Mouse (Mus musculus) embryo, embryonic 11 days (tissue): ENCODE results near the gene Pofut1.

ENCODE experiments used
- DNase-seq: peaks from one replicate; pipeline ENCODE4 v3.0.0-alpha.2; 2015

Gene Pofut1

DNA sequence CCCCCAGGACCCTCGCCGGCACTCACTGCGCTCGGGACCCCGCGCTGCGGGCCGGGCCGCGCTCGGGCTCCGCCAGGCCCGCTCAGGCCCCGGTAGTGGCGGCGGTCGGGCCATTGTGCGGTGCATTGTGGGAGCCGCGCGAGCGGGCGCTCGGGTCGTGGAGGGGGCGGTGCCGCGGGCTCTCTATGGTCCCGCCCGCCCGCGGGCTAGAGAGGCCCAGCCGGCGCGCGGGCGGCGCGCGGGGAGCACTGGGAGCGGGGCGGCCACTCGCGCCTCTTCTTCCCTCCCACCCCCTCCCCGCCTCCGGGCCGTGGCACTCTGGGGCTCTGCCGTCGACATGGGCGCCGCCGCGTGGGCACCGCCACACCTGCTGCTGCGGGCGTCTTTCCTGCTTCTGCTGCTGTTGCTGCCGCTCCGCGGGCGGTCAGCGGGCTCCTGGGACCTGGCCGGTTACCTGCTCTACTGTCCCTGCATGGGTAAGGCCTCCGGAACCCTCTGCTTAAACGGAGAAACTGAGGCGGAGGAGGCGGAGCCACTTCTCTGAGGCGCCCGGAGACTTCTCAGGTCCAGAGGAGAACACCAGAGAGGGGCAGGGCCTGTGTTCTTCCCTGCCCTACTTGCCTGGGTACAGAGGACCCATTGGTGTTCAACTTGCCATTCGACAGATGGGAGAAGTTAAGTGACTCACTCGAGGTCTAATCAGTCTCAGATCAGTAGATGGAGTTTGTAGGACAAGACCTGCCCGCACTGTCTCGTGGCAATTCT, at the start of gene Pofut1, which contains the start of gene Plagl2:
Pofut1 (plus strand) TSS at position 284 of the 765 bp plus-strand sequence.
Plagl2 (minus strand) TSS at position 177 of the 765 bp plus-strand sequence.
- DNase-seq, result peak; percentile 97

DNA sequence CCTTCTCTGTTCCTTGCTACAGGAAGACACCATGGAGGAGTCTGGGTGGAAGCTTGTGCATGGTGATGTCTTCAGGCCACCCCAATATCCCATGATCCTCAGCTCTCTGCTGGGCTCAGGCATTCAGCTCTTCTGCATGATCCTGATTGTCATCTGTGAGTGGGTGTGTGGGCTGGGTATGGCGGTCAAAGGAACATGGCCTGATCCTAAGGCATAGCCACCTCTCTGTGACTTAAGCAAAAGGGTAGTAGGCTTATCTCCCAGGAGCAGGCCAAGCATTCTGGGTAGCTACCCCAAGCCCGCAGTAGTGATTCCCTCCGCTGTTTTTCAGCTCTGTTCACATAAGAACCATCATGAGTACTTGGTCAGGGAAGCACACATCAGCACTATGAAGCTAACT, 47.1 kb upstream of the Pofut1 start:
- no peak for DNase-seq

DNA sequence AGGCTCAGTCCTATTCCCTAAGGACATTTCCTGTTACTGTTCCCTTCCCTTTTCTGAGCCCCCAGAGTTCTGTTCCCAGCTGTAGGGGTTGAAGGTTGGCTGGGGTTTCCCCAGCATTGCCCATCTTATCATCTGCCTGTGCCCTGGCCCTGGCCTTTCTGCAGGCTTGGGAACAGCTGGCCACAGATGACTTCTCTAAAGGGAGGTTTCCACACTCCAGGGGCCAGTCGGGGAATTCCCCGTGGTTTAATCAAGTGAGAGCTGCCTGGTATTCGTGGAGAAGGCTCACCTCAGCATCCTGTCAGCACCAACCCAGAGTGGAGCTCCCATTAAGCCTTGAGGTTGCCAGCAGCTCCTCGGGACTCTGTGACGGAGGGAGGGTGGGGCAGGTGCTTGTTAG, 42.8 kb upstream of the Pofut1 start:
- DNase-seq, result no peak

DNA sequence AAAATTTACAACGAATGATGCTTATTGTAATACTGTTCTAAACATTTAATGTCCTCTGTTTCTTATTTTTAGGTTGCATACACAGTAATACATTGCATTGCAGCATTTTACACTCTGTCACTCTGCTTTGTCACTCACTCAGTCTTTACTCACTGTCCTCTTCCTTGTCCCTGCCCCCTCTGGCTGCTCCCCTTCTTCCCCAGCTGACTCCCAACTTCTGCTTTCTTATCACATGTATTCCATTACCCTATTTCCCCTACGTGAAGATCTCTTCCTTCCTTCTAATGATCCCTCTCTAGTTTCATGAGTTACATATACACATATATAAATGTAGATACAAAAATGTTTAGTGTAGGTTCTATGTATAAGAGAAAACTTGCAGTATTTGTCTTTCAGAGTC, 42.2 kb upstream of the Pofut1 start:
- DNase-seq, result no peak

DNA sequence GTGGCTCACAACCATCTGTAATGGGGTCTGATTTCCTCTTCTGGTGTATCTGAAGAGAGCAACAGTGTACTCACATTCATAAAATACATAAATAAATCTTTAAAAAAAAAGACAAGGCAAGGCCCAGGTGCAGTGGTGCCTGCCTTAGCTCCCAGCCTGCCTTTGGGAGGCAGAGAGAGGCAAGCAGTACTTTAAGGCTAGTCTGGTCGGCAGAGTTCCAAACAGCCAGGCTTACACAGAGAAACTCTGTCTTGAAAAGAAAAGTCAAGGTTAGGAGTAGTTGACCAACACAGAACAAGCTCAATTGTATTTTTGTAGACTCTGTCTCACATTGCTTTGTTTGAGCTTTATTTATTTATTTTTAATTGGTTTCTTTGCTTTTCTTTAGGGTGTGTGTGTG, 38.6 kb upstream of the Pofut1 start:
- DNase-seq, result no peak

DNA sequence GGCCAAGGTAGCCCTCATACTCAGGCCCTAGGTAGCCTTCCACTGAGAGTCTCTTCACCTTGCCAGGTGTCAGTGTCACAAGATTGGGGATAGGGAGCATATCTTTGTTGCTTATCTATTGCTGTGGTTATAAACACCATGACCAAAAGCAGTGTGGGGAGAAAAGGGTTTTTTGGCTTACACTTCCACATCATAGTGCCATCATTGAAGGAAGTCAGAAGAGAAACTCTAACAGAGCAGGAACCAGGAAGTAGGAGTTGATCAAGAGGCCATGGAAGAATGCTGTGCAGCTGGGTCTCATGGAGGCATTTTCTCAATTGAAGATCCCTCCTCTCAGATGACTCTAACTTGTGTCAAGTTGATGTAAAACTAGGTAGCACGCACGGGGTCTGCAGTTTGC, 33.2 kb upstream of the Pofut1 start:
- DNase-seq, result no peak

DNA sequence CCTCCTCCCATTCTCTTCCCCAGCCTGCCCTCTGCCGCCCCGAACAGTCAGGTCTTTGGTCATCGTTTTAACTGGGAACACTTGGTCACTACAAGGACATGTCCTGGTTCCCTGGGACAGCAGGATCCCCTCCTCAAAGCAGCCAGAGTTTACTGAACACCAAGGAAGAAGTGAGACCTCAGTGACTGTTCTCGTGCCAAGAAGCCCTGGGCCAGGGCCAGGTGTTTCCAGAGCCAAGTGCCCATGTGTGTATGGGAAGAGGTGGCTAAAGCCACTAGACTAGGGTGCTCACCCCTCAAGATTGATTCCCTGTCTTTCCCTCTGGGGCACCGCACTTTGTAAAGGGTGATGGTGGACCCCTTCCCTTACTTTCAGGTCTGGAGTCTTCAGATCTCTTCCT, 32.0 kb upstream of the Pofut1 start:
- DNase-seq, result no peak

DNA sequence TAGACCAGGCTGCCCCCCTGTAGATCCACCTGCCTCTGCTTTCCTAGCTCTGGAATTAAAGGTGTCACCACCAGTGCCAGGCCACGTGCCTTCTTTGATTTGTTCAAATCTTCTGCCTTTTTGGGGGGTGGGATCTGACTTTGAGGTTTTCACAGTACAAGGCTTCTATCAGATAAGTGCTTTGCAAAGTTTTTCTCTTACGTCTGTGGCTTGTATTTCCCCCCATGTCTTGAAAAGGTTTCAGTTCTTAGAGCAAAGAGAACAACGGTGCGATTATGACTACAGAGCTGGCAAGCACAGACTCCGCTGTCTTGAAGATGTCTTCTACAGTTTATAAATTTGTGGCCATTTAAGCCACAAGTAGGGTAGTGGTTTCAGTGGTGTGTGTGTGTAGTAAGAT, 29.9 kb upstream of the Pofut1 start:
- DNase-seq, result no peak

DNA sequence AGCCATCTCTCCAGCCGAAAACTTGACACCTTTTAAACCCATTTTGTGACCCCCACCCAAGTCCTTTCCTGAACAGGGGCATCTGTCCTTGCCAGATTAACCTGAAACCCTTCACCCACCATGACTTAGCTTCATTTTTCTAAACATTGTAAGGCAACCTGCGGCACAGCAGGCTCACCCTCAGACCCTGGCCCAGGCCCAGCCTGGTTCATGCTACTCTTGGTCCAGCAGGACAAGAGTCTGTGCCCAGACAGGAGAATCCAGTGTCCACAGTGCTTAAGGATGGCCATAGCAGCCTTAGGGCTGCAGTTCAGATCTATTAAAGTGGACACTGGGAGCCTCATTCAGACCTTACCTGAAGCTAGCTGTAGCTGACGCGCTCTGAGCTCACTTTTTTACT, 28.0 kb upstream of the Pofut1 start:
- no peak for DNase-seq

DNA sequence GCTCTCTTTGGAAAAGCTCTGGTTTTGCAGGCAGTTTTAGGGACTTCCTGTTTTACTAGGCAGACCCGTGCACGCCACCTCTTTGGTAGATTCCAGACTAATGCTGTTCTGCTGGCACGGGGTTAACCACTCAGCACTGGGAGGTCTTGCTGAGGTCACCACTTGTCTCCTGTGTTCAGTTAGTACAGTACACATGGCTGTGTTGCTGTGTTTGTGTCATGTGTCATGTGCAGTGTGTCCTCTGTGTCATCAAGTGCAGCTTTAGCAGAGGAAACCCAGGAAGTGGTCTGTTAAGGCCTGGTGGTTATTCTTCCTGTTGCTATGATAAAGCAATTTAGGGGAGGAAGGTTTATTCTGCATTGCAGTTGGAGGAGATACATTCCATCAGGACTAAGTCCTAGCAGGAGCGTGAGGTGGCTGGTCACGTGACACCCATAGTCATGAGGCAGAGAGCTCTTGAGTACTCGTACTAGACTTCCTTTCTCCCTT, 26.5 kb upstream of the Pofut1 start:
- DNase-seq, result no peak

DNA sequence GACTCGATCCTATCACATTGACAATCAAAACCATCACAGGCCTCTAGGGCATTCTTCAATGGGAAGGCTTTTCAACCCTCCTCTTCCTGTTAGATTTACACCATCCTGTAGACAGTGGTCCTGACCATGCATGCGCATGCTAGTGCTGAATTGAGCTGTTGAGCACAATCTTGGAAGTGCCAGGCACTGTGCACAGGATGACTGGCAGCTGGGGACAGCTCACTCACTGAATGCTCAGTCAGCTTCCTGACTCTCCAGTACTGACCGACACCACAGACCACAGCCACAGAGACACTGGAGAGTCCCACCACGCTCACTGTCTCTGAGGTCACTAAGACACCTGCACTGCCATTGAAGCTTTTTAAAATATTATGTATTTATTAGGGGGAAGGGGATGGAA, 25.9 kb upstream of the Pofut1 start:
- DNase-seq, result no peak

DNA sequence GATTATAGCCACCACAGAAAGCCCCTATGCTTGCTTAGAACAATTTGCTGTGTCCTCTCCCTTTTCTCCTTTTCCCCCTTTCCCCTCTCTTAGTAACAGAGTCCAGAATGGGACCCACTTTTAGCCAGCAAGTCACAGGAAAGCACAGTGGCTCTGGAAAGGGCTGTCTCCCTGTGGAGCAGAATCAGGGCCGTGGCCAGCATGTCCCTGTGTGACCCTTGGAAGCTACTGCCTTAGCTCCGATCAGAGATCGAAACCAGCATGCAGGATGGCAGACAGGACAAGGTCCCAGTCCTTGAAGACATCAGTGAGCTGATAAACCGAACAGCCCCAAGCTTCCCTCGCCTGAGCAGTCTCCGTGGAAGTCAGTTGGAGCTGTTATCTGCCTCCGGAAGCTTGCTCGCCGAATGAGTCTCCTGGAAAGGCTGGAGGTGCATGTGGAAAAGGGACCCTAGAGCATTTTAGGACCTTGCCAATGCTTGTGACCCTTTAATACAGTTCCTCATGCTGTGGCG, 23.4 kb upstream of the Pofut1 start:
- no peak for DNase-seq

DNA sequence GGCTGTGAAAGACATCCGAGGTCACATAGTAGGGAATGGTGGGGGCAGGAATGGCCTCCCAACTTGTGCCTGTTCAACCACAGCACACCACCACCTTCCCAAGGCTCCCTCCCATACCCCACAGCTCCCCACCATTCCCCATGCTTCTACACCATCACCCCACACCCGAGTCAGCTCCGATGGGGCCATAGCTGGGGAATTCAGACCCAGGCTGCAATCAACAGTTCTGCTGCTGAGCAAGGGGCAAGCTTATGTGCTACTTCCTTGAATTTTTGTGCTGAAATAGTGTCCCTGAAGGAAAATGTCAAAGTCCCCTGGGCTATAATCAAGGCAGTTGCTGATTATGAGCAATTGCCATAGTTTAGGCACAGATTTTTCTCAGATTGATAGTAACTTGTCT, 22.8 kb upstream of the Pofut1 start:
- DNase-seq, result no peak

DNA sequence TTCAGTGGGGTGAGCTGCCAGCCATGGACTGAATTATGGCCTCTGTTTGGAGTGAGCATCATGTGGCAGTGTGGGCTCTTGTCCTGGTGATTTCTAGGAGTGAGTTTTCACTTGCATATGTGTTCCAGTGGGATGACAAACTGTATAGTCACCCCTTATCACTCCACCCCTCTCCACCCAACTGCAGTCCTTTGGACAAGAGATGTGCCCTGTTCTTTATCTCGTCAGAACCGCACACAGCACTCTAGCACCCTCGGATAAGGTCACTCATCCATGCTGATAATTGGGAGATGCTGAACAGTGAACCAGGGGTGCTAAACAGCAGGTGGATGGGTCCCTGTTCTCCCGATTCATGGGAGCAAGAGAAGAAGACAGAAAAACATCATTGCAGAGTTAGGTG, 19.7 kb upstream of the Pofut1 start:
- no peak for DNase-seq

DNA sequence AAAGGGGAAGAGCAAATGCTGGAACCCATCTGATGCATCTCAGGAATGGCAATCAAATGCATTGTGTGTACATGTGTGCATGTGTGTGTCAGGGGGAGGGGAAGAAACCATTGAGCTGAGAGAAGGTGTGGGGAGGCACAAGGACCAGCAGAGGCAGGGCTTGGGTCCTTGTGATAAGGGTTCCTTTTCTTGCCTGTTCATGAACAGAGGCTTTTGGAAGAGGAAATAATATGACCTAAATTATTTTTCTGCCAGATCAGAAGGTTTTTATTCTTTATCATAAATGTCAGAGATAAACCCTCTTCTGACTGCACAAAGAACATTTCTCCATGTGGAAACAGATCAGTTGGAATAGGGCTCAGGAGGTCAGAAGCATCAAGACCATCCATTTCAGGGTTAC, 19.2 kb upstream of the Pofut1 start:
- DNase-seq, result no peak

DNA sequence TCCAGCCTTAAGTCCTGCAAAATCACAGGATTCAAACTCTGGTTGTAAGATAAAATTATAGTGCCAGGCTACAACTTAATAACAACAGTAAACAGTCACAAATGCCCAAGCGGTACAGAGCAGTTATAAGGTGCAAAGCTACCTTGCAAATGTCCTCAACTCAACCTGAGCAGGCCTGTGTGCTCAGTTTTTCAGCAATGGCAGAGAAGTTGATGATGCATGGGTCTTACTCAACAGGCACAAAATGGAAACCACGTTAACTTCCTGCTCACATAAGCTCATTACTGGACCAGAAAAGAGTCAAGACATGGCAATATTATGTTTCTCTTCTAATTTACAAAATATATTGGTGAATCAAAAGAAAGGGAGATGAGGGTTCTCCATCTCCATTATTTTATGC, 18.8 kb upstream of the Pofut1 start:
- DNase-seq, result no peak

DNA sequence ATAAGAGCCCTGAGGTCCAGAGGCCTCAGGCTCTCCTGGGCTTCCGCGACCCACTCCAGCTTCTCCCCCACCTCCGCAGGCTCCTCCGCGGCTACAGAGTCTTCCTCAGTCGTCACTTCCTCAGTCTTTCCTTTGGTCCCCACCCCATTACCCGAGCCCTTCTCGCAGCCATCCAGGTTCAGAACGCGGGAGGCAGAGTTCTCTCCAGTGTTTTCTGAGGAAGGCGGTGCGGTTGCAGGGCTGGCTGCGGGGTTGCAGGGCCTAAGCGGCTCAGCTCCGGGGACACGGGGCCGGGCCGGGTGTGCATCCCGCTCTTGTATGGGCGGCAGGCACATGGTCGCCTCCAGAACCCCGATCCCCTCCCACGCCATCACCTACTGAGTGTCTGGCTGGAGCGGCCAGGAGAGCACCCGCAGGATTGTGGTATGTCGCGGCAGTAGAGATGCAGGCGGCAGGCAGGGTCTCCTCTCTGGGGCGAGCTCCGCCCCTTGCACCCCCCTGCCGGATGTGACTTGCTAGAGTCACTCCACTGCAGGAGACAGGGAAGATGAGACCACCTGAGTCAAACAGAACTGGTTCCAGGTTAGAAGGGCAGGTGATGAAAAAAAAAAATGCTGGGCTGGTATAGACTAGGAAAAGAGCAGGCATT, 16.3 kb upstream of the Pofut1 start, which contains the start of gene Tspyl3:
Tspyl3 (minus strand) TSS at position 496 of the 649 bp plus-strand sequence.
- DNase-seq, result peak; percentile 75

DNA sequence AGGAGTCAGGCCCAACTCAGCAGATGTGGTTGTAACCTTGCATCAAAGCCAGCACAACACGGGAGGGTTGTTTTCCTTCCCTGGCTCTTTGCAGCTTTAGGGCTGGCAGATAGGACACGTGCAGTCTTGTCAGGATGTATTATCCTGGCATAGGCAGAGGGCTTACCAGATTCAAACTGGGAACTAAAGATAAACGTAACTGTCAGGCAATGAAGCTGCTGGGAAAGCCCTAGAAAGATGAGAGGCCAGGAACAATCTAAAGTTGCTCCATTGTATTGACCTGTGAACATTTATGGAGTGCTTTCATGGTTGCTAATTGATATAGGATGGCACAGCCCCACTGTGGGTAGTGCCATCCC, 15.8 kb upstream of the Pofut1 start:
- DNase-seq, result no peak

DNA sequence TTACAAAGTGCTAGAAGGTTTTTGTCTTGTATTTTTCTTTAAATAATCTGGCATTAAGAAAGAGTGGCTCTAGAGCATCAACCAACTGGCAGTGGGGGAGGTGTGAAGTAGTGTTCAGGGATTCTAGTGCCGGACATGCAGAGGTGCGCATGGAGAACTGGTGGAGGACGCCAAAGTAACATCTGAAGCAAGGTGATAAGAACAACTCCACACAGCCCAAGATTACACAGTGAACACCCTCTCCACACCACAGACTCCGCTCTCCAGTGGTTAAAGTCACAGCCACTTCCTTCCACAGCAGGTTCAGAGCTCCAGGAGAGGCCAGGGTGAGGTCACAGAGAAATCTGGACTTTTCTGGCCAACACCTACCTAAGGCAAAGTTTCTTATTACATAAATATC, 13.4 kb upstream of the Pofut1 start:
- no peak for DNase-seq

DNA sequence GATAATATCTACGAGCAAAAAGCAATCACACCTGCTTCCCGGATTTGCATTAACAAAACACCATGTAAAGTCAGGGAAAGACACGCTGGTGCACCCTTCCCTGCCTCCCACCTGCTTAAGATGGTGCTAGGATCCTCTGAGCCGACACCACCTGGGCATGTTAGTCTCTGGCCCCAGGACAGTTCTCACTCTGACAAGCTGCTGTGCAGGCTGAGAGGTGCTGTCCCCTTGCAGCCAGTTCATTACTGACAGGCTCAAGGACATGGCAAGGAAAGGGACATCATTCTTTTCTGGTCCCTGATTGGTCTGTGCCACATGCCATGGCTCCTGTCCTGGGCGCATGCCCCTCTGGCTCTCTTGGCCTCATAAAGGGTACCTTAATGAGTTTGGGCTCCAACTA, 12.8 kb upstream of the Pofut1 start:
- no peak for DNase-seq

DNA sequence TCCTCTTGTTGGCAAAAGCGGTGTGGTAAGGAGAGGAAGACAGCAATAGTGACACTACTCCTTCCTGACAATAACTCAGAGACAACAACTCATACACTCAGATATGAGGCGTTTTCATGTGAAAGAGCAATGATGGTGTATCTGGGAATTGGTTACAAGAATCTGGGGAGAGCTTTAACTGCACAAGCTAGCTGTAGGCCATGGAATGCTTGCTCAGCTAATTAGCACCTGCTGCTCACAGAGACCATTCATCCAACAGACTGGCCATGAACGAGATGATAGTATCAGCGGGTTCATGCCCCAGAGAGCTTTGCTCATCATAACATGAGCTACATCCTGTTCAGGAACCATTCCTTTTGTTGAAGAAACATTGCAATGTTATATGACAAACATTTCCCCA, 4.1 kb upstream of the Pofut1 start:
- no peak for DNase-seq

DNA sequence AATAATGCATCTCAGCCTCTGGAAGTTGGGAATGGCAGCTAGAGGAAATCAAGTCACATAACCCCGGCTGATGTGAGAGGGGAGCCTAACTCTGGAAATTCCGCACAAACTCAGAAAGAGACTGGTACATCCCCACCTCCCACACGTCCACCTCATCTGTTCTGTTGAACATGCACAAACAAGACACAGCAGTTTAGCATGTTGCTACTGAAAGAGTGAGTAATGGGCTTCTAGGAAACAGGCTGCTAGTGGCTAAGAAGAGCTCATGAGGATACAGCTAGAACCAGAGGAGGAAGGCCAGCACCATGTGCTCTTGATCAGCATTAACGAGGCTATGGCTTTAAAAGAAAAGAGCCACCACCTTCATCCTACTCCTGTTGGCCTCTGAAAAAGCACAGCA, 3.4 kb upstream of the Pofut1 start:
- DNase-seq, result no peak

DNA sequence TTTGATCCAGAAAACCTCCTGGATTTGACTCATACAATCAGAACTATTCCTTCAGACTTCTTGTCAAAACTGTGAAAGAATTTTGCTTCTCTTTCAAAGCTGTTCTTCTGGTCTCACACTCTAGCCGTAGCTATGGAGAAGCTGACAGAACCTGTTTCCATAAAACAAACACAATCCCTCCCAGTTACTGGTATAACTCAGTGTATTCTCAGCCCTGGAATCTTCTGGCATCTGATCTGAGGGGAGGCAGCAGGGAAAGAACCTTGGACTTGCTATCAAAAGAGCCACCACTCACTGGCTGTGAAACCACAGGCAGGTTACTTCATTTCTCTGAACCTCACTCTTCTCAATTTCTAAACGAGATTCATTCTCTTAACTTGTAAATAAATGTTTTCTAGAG, 2.9 kb upstream of the Pofut1 start:
- no peak for DNase-seq
